Comparison of ENCODE assay signal across 8 mouse cellular contexts in genomic region chr8:124021237-124022227, GRCm38 (mm10). TPM values are rescaled to one million over a fixed set of nuclear protein-coding genes. Genes with fewer than 3 reads are reported as not detected.
DNase-seq lines count a peak whose midpoint lies in the region; ATAC-seq and TF ChIP-seq lines count a peak whose summit lies in the region.

Gene Taf5l (minus strand): TSS chr8:124021397.
Gene Urb2 (plus strand): TSS chr8:124021508.

- peak within 1 kb of the TSS; percentile 87 for H3K4me3 ChIP-seq in hindbrain, embryonic 10.5 days
- H3K4me3 ChIP-seq in lung, embryonic 16.5 days (ENCODE audit: low read length), result peak within 1 kb of the TSS; percentile 89
- H3K4me3 ChIP-seq in thymus, adult 2 months (ENCODE audit: control insufficient read depth, insufficient read depth, low read length), result peak within 1 kb of the TSS; percentile 72

- peak; percentile 96 for TF ChIP-seq POLR2A in thymus, adult 2 months (IDR thresholded peaks at IDR 0.05; ENCODE audit: control insufficient read depth, extremely low read depth, insufficient read depth, low read length, poor library complexity)

- peaks cover 31% of the 10 kb centered on the region for H3K36me3 ChIP-seq in hindbrain, embryonic 10.5 days
- H3K36me3 ChIP-seq in lung, embryonic 16.5 days (ENCODE audit: control insufficient read depth, insufficient read depth, low read length), result peaks cover 15% of the 10 kb centered on the region; the same call in 1 of the 2 replicates
- peaks cover 10% of the 10 kb centered on the region for H3K36me3 ChIP-seq in thymus, adult 2 months (ENCODE audit: control insufficient read depth, insufficient read depth, low read length)

- DNase-seq in Muller cell, postnatal 12 days (ENCODE audit: inconsistent ontology term), result peak; percentile 95
- peak; percentile 91 for DNase-seq in cerebellum, adult 9-10 months
- DNase-seq in hindbrain, embryonic 10.5 days (ENCODE audit: low spot score), result peak; percentile 93
- peak; percentile 89 for DNase-seq in layer of hippocampus, adult 9-11 months
- peak; percentile 84 for DNase-seq in ovary, adult 18-20 months (ENCODE audit: low spot score)
- DNase-seq in thymus, adult 2 months, result peak; percentile 96

- H3K9ac ChIP-seq in lung, embryonic 16.5 days (ENCODE audit: low read length), result peak within 1 kb of the TSS; percentile 88

- peak; percentile 97 for ATAC-seq in frontal cortex, adult (ENCODE audit: low TSS enrichment)
- ATAC-seq in lung, embryonic 16.5 days (ENCODE audit: low read depth), result peak; percentile 93

- 0 out of 2 replicates have a peak, but pooled peaks have one; percentile 62 for TF ChIP-seq CTCF in thymus, adult 2 months (IDR thresholded peaks at IDR 0.05; ENCODE audit: borderline replicate concordance, control insufficient read depth, extremely low read depth, insufficient read depth, low read length, poor library complexity)

- no peaks in the 10 kb centered on the region for H3K9me3 ChIP-seq in hindbrain, embryonic 10.5 days
- H3K9me3 ChIP-seq in lung, embryonic 16.5 days (ENCODE audit: control insufficient read depth, low read length), result no peaks in the 10 kb centered on the region

- H3K27me3 ChIP-seq in hindbrain, embryonic 10.5 days (ENCODE audit: insufficient read depth, poor library complexity, severe bottlenecking), result no peaks in the 10 kb centered on the region
- H3K27me3 ChIP-seq in lung, embryonic 16.5 days (ENCODE audit: control insufficient read depth, insufficient read depth, low read depth, low read length), result no peaks in the 10 kb centered on the region
- no peaks in the 10 kb centered on the region for H3K27me3 ChIP-seq in thymus, adult 2 months (ENCODE audit: control insufficient read depth, insufficient read depth, low read length)

- WGBS in hindbrain, embryonic 10.5 days, result under 1% methylated on average over 74 of the region's 74 CpGs
- WGBS in lung, embryonic 16.5 days, result under 1% methylated on average over 49 of the region's 74 CpGs
- WGBS in thymus, adult 2 months, result under 1% methylated on average over 74 of the region's 74 CpGs

- peak within 1 kb of the TSS; percentile 83 for H3K4me2 ChIP-seq in lung, embryonic 16.5 days (ENCODE audit: low read depth, low read length)

- peaks cover 39% of the 10 kb centered on the region for H3K4me1 ChIP-seq in hindbrain, embryonic 10.5 days (replicated peaks)
- peaks cover 19% of the 10 kb centered on the region for H3K4me1 ChIP-seq in lung, embryonic 16.5 days (replicated peaks; ENCODE audit: control insufficient read depth, insufficient read depth, low read length)
- peaks cover 13% of the 10 kb centered on the region for H3K4me1 ChIP-seq in thymus, adult 2 months (replicated peaks; ENCODE audit: control insufficient read depth, insufficient read depth, low read length)

- H3K27ac ChIP-seq in hindbrain, embryonic 10.5 days, result peak within 1 kb of the TSS; percentile 99
- H3K27ac ChIP-seq in lung, embryonic 16.5 days (ENCODE audit: low read length), result peak within 1 kb of the TSS; percentile 88
- peak within 1 kb of the TSS; percentile 92 for H3K27ac ChIP-seq in thymus, adult 2 months (ENCODE audit: control insufficient read depth, insufficient read depth, low read length)

RNA-seq across cellular contexts. Expression of gene Taf5l, which starts in this region (rescaled TPM):
- polyA plus RNA-seq in hindbrain, embryonic 10.5 days (2016; fragmentation: Nextera tagmentation; extraction: Ambion mirVana), result 37.8 and 40.2 TPM in 2 replicates
- 29.3 and 30.9 TPM in 2 replicates for polyA plus RNA-seq in lung, embryonic 16.5 days (2015; fragmentation: Nextera tagmentation; extraction: Ambion mirVana)
- polyA plus RNA-seq in thymus, adult 2 months (2012; rRNA removed), result 96.5 and 106 TPM in 2 replicates

RNA-seq across cellular contexts. Expression of gene Urb2, which starts in this region (rescaled TPM):
- 6.8 and 7.1 TPM in 2 replicates for polyA plus RNA-seq in hindbrain, embryonic 10.5 days (2016; fragmentation: Nextera tagmentation; extraction: Ambion mirVana)
- 4.0 and 4.6 TPM in 2 replicates for polyA plus RNA-seq in lung, embryonic 16.5 days (2015; fragmentation: Nextera tagmentation; extraction: Ambion mirVana)
- 16.2 and 20.0 TPM in 2 replicates for polyA plus RNA-seq in thymus, adult 2 months (2012; rRNA removed)

Comparison
In these comparisons a context has a peak if more than half of its experiments do, and no peak if none do; other contexts are left out.
1. Peak in every context shown above with its lines: DNase-seq, ATAC-seq, H3K4me3 ChIP-seq and H3K27ac ChIP-seq.